Mouse (Mus musculus) skeletal muscle tissue, postnatal 0 days (tissue): Measurements from ENCODE around the gene Clec3a. TPM values are rescaled to one million over a fixed set of nuclear protein-coding genes. Genes with fewer than 3 reads are reported as not detected.

Source experiments
- polyA plus RNA-seq: library from polyadenylated mRNA; unstranded; fragments of >200 nt; fragmentation: Nextera tagmentation; extraction: Ambion mirVana; gene quantifications from 2 replicates; pipeline ENCODE4 v1.2.1, GENCODE M21; 2015

Gene Clec3a
- polyA plus RNA-seq = 0.36 and 0.96 TPM in 2 replicates

GRCm38 (mm10) chr8:114417786-114418185 is at the start of gene Clec3a:
TSS of gene Clec3a (plus strand) at chr8:114418086.

GRCm38 (mm10) chr8:114439334-114440204 is 21.7 kb downstream of the Clec3a start, which contains the start of gene Wwox:
TSS of gene Wwox (plus strand) at chr8:114439655.

Other genes starting within 250 kb of the Clec3a start
- 0.63 and 0.74 TPM in 2 replicates for gene Vat1l, start 212.5 kb upstream of the Clec3a start, polyA plus RNA-seq
- 7.0 and 7.2 TPM in 2 replicates for gene Wwox, start 21.6 kb downstream of the Clec3a start, polyA plus RNA-seq